Mouse (Mus musculus) T-helper 1 cell (primary cell): ENCODE data around the gene Coro7.
"Not testable (repeated sequence)": the region's sequence is repeated elsewhere in the genome, so short reads cannot be mapped to it uniquely, and the experiment has no call there.

Experiments
- in situ Hi-C: fragments of 300-600 bp; cut with MboI, MseI; formaldehyde crosslinking; loops from one replicate; pipeline ENCODE4 v1.15.1; 2025; ENCODE audit warnings: high pct_unique_total_duplicates

Gene Coro7

DNA sequence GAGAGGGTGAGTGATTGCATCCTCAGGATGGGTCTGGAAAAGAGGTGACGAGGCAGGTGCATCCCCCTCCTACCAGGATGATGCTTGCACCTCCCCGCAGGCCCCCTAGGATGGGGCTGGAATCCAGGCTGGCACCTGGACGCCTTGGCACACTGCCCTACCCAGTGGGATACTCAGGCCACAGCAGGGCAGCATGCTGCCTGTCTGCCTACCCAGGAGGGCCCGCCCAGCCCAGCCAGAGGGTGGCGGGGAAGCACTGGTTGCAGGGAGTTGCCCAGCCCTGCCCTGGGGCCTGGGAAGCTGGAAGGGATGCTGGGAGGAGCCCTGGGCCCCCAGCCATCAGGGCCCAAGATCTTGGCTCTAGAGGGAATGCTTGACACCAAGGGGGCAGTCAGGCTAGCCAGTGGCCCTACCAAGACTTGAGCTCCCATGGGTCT lies 84.0 kb downstream of the Coro7 start:
- in situ Hi-C loops: no loop called here

DNA sequence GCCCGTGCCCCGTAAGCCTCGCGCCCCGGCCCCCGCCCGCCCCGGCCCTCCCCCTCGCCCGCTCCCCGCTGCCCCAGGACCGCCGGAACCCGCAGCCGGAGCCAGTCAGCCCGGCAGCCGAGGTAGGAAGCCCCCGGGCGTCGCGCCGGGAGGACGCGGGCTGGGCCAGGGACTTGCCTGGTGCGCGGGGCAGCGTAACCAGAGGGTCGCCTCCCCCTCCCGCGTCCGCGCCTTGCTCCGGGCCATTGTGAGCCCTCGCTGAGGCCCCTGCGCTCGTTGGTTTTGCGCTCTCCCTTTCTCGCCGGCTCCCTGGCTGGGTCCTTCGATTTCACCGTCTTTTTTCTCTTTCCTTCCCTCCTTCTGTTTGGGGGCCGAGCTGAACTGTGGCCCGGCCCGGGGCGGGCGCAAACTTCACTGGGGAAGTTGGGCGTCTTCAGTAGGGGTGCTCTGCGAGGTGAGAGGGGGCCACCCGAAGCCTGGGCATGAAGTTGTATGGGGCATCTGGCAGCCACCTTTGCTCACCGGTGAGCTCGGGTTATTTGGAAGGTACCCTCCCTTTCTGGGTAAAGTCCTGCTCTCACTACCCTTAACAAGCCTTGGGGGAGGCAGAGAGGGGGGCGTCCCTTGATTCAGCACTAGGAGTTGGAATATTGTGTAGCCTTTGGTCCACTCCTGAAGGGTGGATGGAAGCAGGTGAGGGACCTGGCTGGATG lies 84.6 kb downstream of the Coro7 start:
- in situ Hi-C loops: no loop called here

DNA sequence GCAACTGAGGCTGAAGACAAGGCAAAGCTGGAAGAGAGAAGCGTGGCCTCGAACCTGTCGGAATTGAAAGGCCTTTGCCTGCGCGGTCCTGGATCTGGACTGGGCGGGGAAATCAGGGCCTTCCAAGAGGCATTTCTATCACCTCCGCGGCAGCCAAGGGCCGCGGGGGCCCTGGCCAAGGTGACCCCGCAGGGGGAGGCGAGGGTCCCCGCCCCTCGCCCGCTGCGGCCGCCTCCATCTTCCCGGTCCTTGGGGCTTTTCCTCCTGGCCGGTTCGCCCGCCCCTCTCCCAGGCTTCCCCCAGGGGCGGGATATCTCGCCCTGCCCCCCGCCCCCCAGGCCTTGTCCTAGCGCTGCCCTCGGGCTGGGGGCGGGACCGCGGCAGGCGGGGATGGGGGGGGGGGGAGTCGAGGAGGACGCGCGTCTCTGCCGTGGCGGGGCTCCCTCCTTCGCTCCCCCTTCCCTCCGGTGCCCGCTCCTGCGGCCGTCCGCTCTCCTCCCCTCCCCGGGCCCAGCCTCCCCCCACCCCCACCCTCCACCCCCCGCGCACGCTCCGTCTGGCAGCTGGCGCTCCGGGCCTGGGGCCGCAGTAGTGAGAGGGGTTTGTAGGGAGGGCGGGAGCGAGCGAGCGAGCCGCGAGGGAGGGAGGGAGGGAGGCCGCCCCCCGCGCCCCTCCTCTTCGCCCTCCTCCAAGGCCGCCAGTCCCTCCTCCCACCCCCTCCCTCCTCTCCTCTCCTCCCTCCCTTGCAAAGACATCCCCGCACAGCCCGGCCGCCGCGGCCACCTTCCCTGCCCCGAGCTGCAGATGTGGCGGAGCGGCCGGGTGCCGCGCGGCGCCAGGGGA lies 85.4 kb downstream of the Coro7 start, which contains the start of gene Glis2:
Gene Glis2 (plus strand): TSS at position 743 of the 843 bp plus-strand sequence.
- in situ Hi-C loops: no loop called here

DNA sequence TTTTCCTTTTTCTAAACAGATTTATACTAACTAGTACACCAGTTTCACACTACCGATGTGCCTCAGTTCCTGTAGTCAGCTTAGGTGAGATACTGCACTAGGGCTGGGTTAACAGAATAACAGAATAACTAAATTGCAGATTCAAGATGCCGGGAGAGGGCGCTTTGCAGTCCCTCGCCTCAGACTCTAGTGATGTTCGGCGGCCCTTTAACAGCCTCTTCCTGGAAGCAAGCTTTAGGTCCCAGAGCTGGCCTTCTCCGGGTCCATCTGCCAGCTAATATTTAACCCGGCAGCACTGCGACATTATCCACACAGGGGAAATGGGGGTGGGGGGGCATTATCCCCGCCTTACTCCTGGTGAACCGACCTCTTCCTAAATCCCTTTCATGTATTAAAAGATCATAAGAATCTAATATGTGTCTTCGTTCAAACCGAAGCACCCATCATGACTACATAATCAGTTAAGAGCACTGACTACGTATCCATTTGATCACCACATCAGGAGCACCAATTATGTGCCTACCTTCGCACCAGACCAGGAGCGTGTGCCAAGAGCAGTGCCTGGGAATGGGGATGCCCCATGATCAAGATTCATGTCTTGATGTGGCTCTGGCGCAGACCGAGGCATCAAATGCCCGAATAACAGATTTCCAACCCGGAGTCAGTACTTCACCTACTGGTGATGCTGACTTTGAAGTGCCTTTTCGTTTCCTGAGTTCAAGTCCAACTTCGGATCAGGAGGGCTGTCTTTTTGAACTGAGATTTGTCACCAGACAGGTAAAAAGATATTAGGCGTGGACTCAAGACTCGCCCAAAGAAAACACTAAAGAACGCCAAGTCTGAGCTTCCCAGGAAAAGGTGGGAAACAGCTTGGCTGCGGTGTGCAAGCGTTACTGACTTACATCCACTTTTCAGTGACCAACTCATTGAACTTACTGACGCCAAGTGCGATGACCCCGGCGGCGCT lies 86.4 kb downstream of the Coro7 start:
- in situ Hi-C loops: no loop called here

DNA sequence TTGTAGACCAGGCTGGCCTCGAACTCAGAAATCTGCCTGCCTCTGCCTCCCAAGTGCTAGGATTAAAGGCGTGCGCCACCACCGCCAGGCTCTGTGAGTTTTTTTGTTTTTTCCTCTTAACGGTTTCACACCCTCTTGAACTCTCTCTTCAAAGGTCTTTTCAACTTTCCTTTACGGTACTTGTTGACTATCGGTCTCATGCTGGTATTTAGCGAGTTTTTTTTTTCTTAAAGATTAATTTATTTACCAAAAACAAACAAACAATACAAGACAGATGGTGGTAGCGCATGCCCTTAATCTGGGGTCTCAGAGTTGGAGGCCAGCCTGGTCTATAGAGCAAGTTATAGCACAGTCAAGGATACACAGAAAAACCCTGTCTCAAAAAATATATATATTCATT lies 89.3 kb downstream of the Coro7 start:
- in situ Hi-C loops: no loop called here

DNA sequence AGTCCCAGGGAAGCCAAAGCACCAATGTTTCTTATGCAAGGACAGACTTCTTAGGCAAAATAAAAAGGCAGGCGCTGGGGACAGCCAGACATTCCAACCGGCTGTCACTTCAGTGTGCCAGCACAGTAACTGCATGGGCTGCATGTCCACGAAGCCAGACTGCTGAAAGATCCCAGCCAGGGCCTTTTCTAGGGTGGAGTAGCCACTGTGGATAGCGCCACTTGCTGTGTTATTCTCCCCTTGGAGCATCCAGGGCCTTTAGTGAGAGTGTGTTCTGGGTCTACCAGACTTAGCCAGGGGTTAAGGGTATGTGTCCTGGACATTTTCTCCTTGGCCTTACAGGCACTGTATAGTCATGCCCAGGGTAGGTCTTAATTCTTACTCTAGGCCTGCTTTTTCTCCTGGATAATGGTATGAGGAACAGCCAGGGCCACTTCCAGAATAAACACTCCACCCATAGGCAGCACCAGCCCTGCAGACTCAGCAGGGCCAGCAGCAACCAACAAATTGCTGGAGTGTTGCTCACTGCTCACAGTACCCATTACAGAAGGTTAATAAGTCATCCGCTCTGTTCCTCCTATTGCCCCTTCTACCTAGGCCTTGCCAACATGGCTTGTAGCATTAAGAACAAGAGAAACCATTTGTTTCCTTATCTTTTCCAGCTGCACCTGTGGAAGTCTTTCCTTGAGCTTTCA lies 91.9 kb downstream of the Coro7 start:
- in situ Hi-C loops: no loop called here

DNA sequence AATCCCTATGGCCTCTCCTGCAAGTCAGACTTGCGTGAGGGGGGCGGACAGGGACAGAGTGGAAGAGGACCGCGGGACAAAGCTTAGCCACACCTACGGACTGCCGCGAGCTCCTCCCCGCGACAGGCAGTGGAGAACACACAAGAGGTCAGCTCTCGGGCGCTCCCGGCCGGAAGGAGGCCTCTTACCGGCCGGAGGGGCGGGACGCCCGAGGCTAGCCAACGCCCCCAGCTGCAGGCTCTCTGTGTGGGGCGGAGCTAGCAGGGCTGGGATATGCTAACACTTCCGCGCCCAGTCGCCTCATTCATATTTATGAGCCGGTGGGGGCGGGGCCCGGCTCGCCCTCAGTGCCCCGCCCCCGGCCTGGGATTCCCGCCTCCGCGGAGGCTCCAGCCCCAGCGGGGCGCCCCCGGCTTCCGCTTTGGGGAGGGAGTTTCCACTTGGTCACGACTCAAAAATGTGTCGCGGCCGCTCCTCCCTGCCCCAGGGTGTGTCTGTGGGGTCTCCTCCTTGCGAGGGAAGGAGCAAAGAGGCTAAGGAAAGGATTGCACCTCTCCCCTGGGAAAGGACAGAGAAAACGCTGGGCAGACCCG lies 93.0 kb downstream of the Coro7 start:
- in situ Hi-C loops: no loop called here

DNA sequence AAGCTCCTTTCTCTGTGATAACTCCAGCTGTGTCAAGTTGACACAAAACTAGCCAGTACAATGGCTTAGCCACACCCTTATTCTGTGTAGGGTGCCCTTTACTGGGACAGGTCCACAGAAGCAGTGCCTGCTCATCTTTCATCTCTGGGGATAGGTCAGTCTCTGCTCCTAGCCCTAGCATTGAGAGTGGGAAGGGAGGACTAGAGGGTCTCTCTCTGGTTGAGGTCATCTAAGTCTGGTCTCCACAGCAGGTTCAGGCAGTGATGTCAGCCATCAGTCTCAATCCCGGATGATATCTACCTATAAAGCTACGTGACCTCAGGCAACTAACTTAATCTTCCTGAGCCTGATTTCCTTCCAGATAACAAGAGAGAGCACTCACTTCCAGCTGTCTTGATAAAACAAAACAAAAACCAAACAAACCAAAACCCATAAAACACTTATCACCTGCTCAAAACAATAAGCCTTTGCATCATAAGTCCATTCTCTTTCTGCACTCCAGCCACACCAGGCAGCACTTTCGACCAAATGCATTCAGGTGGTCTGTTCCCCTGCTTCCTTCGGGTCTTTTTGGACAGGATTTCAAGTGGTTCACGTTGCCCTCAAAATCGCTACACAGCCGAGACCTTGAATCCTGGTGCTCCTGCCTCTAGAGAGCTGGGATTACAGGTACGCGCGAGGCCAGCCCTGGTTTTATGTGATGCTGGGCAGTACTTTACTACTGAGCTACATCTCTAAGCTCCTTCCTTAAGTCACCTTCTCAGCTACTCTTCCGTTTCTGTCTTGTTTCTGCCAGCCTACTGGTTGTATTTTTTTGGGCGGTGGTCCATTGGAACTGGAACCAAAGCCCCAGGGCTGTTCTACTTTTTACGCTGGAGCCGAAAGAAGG lies 93.7 kb downstream of the Coro7 start:
- in situ Hi-C loops: no loop called here

DNA sequence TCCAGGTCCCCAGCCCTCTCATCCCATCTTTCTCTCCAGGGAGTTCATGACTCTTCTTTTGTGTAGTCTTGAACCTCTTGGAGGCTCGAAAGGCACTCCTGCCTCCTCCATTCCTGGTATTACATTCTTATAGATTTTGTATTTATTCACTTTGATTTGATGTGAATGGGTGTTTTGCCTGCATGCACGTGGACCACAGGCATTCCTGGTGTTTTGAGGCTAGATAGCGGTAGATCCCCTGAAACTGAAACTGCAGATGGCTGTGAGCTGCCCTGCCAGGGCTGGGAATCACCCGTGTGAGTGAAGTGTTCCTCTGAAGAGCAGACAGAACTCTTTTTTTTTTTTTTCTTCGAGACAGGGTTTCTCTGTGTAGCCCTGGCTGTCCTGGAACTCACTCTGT lies 95.1 kb downstream of the Coro7 start:
- in situ Hi-C loops: no loop called here

DNA sequence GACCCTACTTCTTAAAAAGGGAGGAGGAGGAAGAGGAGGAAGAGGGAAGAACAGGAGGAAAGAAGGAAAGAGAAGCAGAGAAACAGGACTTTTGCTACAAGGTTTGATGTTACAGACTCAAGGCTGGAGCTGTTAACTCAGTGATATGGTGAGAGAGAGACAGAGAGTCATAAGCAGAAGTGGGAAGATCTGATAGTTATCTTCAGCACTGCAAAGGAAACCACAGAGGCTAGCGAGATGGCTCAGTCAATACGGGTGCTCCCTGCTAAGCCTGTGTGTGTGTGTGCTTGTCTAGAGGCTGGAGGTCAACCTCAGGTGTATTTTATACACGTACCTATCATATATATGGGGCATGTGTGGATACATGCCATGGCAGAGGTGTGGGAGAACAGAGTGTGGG lies 95.8 kb downstream of the Coro7 start:
- in situ Hi-C loops: no loop called here

DNA sequence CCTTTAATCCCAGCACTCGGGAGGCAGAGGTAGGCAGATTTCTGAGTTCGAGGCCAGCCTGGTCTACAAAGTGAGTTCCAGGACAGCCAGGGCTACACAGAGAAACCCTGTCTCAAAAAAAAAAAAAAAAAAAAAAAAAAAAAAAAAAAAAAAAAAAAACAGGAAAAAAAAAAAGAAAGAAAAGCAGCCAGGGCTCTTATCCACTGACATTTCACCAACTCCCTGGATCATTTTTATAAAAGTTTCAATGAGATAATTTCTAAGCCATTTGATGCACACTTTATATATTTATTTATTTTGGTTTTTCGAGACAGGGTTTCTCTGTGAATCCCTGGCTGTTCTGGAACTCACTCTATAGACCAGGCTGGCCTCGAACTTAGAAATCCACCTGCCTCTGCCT lies 98.4 kb downstream of the Coro7 start:
- in situ Hi-C loops: not testable (repeated sequence)

DNA sequence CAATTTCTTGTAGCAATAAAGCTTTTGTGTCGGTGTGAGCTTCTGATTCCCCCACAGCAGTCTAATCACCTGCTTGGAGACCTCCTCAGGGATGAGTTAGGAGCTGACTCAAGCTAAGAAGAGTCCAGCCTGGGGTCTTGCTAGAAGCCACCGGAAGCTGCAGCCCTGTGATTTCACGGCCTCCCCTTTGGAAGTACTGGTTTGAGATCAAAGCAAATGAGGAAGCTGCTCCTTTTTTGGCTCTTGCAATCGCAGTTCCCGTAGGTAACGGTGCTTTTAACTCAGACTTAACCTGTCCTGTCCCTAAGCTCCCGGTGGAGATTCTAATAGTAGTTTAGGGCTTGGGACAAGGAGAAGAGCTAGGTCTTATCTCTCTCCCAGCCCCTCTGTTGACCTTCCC lies 100.9 kb downstream of the Coro7 start:
- in situ Hi-C loops: no loop called here

DNA sequence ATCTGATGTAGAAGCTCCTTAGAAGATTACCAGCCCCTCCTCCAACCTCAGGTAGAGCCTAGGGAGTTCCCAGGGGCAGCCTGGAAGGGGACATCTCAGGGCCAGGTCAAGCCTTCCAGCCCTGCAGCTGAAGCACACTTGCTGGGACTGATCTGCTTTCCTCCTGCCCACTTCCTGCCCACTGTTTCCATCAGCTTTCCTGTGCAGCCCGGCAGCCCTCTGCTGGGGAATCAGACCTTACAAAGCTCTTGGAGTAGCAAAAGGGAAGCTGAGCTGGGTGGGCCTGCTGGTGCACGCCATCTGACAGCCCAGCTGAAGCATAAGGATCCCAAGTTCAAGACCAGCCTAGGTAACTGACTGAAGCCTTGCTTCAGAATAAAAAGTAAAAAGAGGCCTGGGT lies 102.7 kb downstream of the Coro7 start:
- in situ Hi-C loops: no loop called here
